Mouse (Mus musculus): ENCODE measurements around the gene Usp34. TPM values are rescaled to one million over a fixed set of nuclear protein-coding genes. Genes with fewer than 3 reads are reported as not detected.

Usp34 gene
- polyA plus RNA-seq, 1 experiment from 2014 or later, result 54.0 TPM

DNA sequence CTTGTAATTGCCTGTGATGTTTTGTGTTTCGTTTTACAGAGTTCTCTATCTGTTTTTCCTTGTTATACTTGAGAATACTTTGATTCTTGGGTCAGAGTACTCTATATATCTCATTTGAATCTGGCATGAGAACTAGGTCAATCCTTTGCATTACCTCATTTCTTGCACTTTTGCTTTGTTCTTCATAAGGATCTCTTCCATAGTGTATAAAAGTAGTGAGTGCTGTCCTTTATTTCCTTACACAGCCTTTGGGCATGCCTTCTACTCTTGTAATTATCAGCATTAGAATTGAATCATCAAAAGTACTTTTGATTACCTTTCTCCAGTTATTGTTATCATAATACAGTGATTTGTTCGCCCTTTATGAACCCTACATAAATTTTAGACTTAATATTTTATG is 73.4 kb downstream of the Usp34 start:
- Histone ChIP-seq H3K27ac (ENCODE audit: low read depth, low read length) (no peak overlapping the region), H3K4me3 (ENCODE audit: low read depth, low read length) (no peak overlapping the region), H3K36me3 (ENCODE audit: control insufficient read depth, insufficient read depth, low read length) (peaks cover 20% of the 10 kb centered on the region), H3K9me3 (ENCODE audit: control insufficient read depth, low read length) (no peaks in the 10 kb centered on the region), H3K4me2 (ENCODE audit: low read depth, low read length) (no peak overlapping the region), H3K27me3 (ENCODE audit: control insufficient read depth, insufficient read depth, low read length) (no peaks in the 10 kb centered on the region), H3K4me1 (ENCODE audit: control insufficient read depth, insufficient read depth, low read length) (no peaks in the 10 kb centered on the region), H3K9ac (replicated peaks; ENCODE audit: low read depth, low read length) (no peak overlapping the region)
- 92% methylated on average over 2 of the region's 2 CpGs for WGBS
- ATAC-seq (ENCODE audit: low read depth), result no peak

DNA sequence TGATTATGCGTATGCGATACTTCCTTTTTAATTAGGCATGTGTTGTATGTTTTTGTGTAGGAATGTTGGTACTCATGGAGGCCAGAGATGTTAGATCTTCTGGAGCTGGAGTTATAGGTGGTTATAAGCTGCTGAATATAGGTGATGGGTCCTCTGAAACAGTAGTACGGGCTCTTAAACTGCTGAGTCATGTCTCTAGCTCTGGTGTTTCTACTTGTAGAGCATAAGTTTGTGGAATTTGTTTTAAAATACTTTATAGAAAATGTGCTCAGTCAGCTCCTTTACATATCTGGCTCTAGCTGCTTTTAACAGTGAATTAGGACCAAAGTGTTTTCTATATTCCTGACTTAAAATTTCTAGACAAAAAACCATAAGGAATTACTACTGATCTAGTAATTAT is 73.9 kb downstream of the Usp34 start:
- no peak for ATAC-seq (ENCODE audit: low read depth)
- H3K27ac ChIP-seq (ENCODE audit: low read depth, low read length), result no peak overlapping the region
- H3K9me3 ChIP-seq (ENCODE audit: control insufficient read depth, low read length), result no peaks in the 10 kb centered on the region
- 86% methylated on average over 3 of the region's 3 CpGs for WGBS
- H3K9ac ChIP-seq (replicated peaks; ENCODE audit: low read depth, low read length), result no peak overlapping the region
- H3K36me3 ChIP-seq (ENCODE audit: control insufficient read depth, insufficient read depth, low read length), result peaks cover 20% of the 10 kb centered on the region
- no peak overlapping the region for H3K4me2 ChIP-seq (ENCODE audit: low read depth, low read length)
- H3K27me3 ChIP-seq (ENCODE audit: control insufficient read depth, insufficient read depth, low read length), result no peaks in the 10 kb centered on the region
- H3K4me3 ChIP-seq (ENCODE audit: low read depth, low read length), result no peak overlapping the region
- no peaks in the 10 kb centered on the region for H3K4me1 ChIP-seq (ENCODE audit: control insufficient read depth, insufficient read depth, low read length)

GRCm38 (mm10) chr11:23382787-23383186 is 76.1 kb downstream of the Usp34 start:
- H3K4me2 ChIP-seq (ENCODE audit: low read depth, low read length), result no peak overlapping the region
- H3K36me3 ChIP-seq (ENCODE audit: control insufficient read depth, insufficient read depth, low read length), result peaks cover 12% of the 10 kb centered on the region
- H3K4me1 ChIP-seq (ENCODE audit: control insufficient read depth, insufficient read depth, low read length), result no peaks in the 10 kb centered on the region
- no peak overlapping the region for H3K27ac ChIP-seq (ENCODE audit: low read depth, low read length)
- H3K9ac ChIP-seq (replicated peaks; ENCODE audit: low read depth, low read length), result no peak overlapping the region
- no peak overlapping the region for H3K4me3 ChIP-seq (ENCODE audit: low read depth, low read length)
- H3K9me3 ChIP-seq (ENCODE audit: control insufficient read depth, low read length), result no peaks in the 10 kb centered on the region
- no peaks in the 10 kb centered on the region for H3K27me3 ChIP-seq (ENCODE audit: control insufficient read depth, insufficient read depth, low read length)
- no peak for ATAC-seq (ENCODE audit: low read depth)
- 91% methylated on average over 1 of the region's 1 CpGs for WGBS

DNA sequence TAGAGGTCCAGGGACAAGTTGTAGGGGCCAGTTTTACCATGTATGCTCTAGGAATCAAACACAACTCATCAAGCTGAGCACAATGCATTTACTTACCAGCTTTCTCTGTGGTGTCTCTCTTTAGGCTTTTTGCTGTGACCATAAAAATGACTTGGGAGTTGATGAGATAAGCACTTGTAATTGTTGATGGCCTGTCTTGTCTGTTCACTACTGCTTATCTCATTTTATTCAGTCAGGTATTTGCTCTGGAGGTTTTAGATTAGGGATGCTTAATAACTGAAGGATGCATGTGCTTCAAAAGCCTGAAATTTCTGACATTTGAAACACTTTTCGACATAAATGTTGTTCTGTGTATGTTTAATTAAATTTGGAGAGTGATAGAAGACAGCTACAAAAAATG is 83.0 kb downstream of the Usp34 start:
- Histone ChIP-seq H3K9ac (replicated peaks; ENCODE audit: low read depth, low read length) (no peak overlapping the region), H3K9me3 (ENCODE audit: control insufficient read depth, low read length) (no peaks in the 10 kb centered on the region), H3K4me2 (ENCODE audit: low read depth, low read length) (no peak overlapping the region), H3K27me3 (ENCODE audit: control insufficient read depth, insufficient read depth, low read length) (no peaks in the 10 kb centered on the region), H3K27ac (ENCODE audit: low read depth, low read length) (no peak overlapping the region), H3K36me3 (ENCODE audit: control insufficient read depth, insufficient read depth, low read length) (peaks cover 18% of the 10 kb centered on the region; the same call in 1 of the 2 replicates), H3K4me3 (ENCODE audit: low read depth, low read length) (no peak overlapping the region), H3K4me1 (ENCODE audit: control insufficient read depth, insufficient read depth, low read length) (no peaks in the 10 kb centered on the region)
- ATAC-seq (ENCODE audit: low read depth), result no peak
- WGBS, result 92% methylated on average over 1 of the region's 1 CpGs

- Histone ChIP-seq H3K4me3 (ENCODE audit: low read depth, low read length) (no peak overlapping the region), H3K36me3 (ENCODE audit: control insufficient read depth, insufficient read depth, low read length) (peaks cover 20% of the 10 kb centered on the region; the same call in 1 of the 2 replicates), H3K4me2 (ENCODE audit: low read depth, low read length) (no peak overlapping the region)
Measured at GRCm38 (mm10) chr11:23392567-23392966, 85.9 kb downstream of the Usp34 start.

DNA sequence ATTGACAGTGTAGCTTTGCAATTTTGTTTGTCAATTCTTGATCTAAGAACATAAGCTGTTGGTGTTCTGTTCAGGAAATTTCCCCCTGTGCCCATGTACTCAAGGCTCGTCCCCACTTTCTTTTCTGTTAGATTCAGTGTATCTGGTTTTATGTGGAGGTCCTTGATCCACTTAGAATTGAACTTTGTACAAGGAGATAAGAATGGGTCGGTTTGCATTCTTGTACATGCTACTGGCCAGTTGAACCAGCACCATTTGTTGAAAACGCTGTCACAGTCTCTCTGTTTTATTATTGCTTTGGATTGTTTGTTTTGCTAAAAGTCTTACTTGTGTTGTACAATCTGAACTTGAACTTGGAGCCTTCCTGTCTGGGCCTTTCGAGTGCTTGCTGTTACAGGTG is 89.9 kb downstream of the Usp34 start:
- H3K27ac ChIP-seq (ENCODE audit: low read depth, low read length), result no peak overlapping the region
- 95% methylated on average over 4 of the region's 4 CpGs for WGBS
- H3K27me3 ChIP-seq (ENCODE audit: control insufficient read depth, insufficient read depth, low read length), result no peaks in the 10 kb centered on the region
- H3K9ac ChIP-seq (replicated peaks; ENCODE audit: low read depth, low read length), result no peak overlapping the region
- no peaks in the 10 kb centered on the region for H3K4me1 ChIP-seq (ENCODE audit: control insufficient read depth, insufficient read depth, low read length)
- H3K36me3 ChIP-seq (ENCODE audit: control insufficient read depth, insufficient read depth, low read length), result peaks cover 27% of the 10 kb centered on the region; the same call in 1 of the 2 replicates
- no peak overlapping the region for H3K4me3 ChIP-seq (ENCODE audit: low read depth, low read length)
- no peak for ATAC-seq (ENCODE audit: low read depth)
- no peaks in the 10 kb centered on the region for H3K9me3 ChIP-seq (ENCODE audit: control insufficient read depth, low read length)
- H3K4me2 ChIP-seq (ENCODE audit: low read depth, low read length), result no peak overlapping the region

More at GRCm38 (mm10) chr11:23392567-23392966, 85.9 kb downstream of the Usp34 start:
- Histone ChIP-seq H3K4me1 (ENCODE audit: control insufficient read depth, insufficient read depth, low read length) (no peaks in the 10 kb centered on the region), H3K27ac (ENCODE audit: low read depth, low read length) (no peak overlapping the region), H3K9me3 (ENCODE audit: control insufficient read depth, low read length) (no peaks in the 10 kb centered on the region), H3K27me3 (ENCODE audit: control insufficient read depth, insufficient read depth, low read length) (no peaks in the 10 kb centered on the region), H3K9ac (replicated peaks; ENCODE audit: low read depth, low read length) (no peak overlapping the region)
- ATAC-seq (ENCODE audit: low read depth), result no peak

- no peak for ATAC-seq (ENCODE audit: low read depth)
- Histone ChIP-seq H3K27ac (ENCODE audit: low read depth, low read length) (no peak overlapping the region), H3K9ac (replicated peaks; ENCODE audit: low read depth, low read length) (no peak overlapping the region), H3K36me3 (ENCODE audit: control insufficient read depth, insufficient read depth, low read length) (peaks cover 32% of the 10 kb centered on the region; the same call in 1 of the 2 replicates), H3K4me3 (ENCODE audit: low read depth, low read length) (no peak overlapping the region), H3K27me3 (ENCODE audit: control insufficient read depth, insufficient read depth, low read length) (no peaks in the 10 kb centered on the region), H3K9me3 (ENCODE audit: control insufficient read depth, low read length) (no peaks in the 10 kb centered on the region), H3K4me2 (ENCODE audit: low read depth, low read length) (no peak overlapping the region), H3K4me1 (ENCODE audit: control insufficient read depth, insufficient read depth, low read length) (no peaks in the 10 kb centered on the region)
- whole genome bisulfite sequencing, result 90% methylated on average over 12 of the region's 12 CpGs
Measured at GRCm38 (mm10) chr11:23400978-23401776, 94.5 kb downstream of the Usp34 start.

DNA sequence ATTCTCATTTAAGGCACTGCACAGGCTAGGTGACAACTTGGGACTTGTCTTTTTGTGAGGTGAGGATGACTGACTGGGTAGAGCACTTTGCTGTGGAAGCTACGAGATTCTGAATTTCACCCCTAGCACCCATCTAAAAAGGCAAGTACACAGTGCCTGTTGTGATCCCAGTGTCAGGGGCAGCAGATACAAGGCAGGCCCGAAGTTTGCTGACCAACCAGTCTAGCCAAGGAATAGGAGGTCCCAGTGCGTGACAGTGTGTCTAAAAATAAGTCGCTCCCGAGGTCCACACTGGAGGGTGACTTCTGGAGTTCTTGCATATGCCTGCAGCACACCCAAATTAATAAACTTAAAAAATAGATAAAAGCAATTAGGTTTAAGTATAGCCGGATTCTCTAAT is 121.6 kb downstream of the Usp34 start:
- H3K36me3 ChIP-seq (ENCODE audit: control insufficient read depth, insufficient read depth, low read length), result peaks cover 49% of the 10 kb centered on the region
- no peak for ATAC-seq (ENCODE audit: low read depth)
- H3K27ac ChIP-seq (ENCODE audit: low read depth, low read length), result no peak overlapping the region
- no peaks in the 10 kb centered on the region for H3K4me1 ChIP-seq (ENCODE audit: control insufficient read depth, insufficient read depth, low read length)
- 96% methylated on average over 6 of the region's 6 CpGs for WGBS
- H3K9ac ChIP-seq (replicated peaks; ENCODE audit: low read depth, low read length), result no peak overlapping the region
- no peak overlapping the region for H3K4me3 ChIP-seq (ENCODE audit: low read depth, low read length)
- no peak overlapping the region for H3K4me2 ChIP-seq (ENCODE audit: low read depth, low read length)
- no peaks in the 10 kb centered on the region for H3K9me3 ChIP-seq (ENCODE audit: control insufficient read depth, low read length)
- H3K27me3 ChIP-seq (ENCODE audit: control insufficient read depth, insufficient read depth, low read length), result no peaks in the 10 kb centered on the region

DNA sequence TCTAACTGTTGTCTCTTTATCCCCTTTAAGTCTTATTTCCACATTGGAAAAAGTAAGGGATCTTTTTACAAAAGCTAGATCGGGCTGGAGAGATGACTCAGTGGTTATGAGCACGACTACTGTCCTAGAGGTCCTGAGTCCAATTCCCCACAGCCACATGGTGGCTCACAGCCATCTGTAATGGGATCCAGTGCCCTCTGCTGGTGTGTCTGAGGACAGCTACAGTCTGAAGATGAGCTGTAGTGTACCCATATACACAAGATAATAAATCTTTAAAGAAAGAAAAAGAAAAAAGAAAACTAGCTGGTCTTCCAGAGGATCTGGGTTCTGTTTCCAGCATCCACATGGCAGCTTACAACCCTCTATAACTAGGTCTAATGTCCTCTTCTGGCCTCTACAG is 123.3 kb downstream of the Usp34 start:
- 98% methylated on average over 2 of the region's 2 CpGs for WGBS

More for the DNA sequence above, 123.3 kb downstream of the Usp34 start:
- Histone ChIP-seq H3K9me3 (ENCODE audit: control insufficient read depth, low read length) (no peaks in the 10 kb centered on the region), H3K4me3 (ENCODE audit: low read depth, low read length) (no peak overlapping the region), H3K4me2 (ENCODE audit: low read depth, low read length) (no peak overlapping the region), H3K4me1 (ENCODE audit: control insufficient read depth, insufficient read depth, low read length) (no peaks in the 10 kb centered on the region), H3K36me3 (ENCODE audit: control insufficient read depth, insufficient read depth, low read length) (peaks cover 60% of the 10 kb centered on the region), H3K9ac (replicated peaks; ENCODE audit: low read depth, low read length) (no peak overlapping the region), H3K27me3 (ENCODE audit: control insufficient read depth, insufficient read depth, low read length) (no peaks in the 10 kb centered on the region), H3K27ac (ENCODE audit: low read depth, low read length) (no peak overlapping the region)
- ATAC-seq (ENCODE audit: low read depth), result no peak
